Mouse (Mus musculus) kidney, postnatal 0 days (tissue): ENCODE data around the gene Tardbp. TPM values are rescaled to one million over a fixed set of nuclear protein-coding genes. Genes with fewer than 3 reads are reported as not detected.

Experiments
- ATAC-seq: fragments of 200-750 bp; cut with Nextera tagmentation; replicated peaks from 2 replicates; pipeline ENCODE4 v1.8.0; 2017; ENCODE audit warnings: low read depth, moderate number of reproducible peaks, moderate TSS enrichment, moderate library complexity; ENCODE audit not compliant: low FRiP score
- DNase-seq: peaks from one replicate; pipeline ENCODE4 v3.0.0-alpha.2; 2016; ENCODE audit warnings: low spot score
- H3K27ac ChIP-seq: fragments of 300-500 bp; sonication (generic); 2 replicates; pipeline ENCODE4 v1.5.1; 2014; ENCODE audit warnings: mild to moderate bottlenecking
- H3K27me3 ChIP-seq: fragments of 300-500 bp; sonication (generic); 2 replicates; pipeline ENCODE4 v1.6.1; 2014; ENCODE audit warnings: low read length, mixed read lengths; ENCODE audit not compliant: insufficient read depth
- H3K36me3 ChIP-seq: fragments of 300-500 bp; sonication (generic); 2 replicates; pipeline ENCODE4 v1.6.1; 2014; ENCODE audit warnings: low read length, mixed read lengths; ENCODE audit not compliant: insufficient read depth
- H3K4me1 ChIP-seq: fragments of 300-500 bp; sonication (generic); replicated peaks from 2 replicates; pipeline ENCODE4 v1.6.1; 2014; ENCODE audit warnings: antibody characterized with exemption, low read length, mixed read lengths; ENCODE audit not compliant: insufficient read depth
- H3K4me2 ChIP-seq: fragments of 300-500 bp; sonication (generic); 2 replicates; pipeline ENCODE4 v1.6.1; 2014; ENCODE audit warnings: mild to moderate bottlenecking, low read length, moderate library complexity, mixed read lengths
- H3K4me3 ChIP-seq: fragments of 300-500 bp; sonication (generic); replicated peaks from 2 replicates; pipeline ENCODE4 v1.5.1; 2014; ENCODE audit warnings: low read depth, low read length
- H3K9ac ChIP-seq: fragments of 300-500 bp; sonication (generic); 2 replicates; pipeline ENCODE4 v1.6.1; 2014; ENCODE audit warnings: low read depth, low read length
- H3K9me3 ChIP-seq: fragments of 300-500 bp; sonication (generic); replicated peaks from 2 replicates; pipeline ENCODE4 v1.6.1; 2016; ENCODE audit warnings: low read length, inconsistent platforms, mixed read lengths
- CTCF ChIP-seq: IDR thresholded peaks from 2 replicates; pipeline ENCODE4 v1.5.1; 2016; ENCODE audit warnings: antibody characterized with exemption, low read depth, mild to moderate bottlenecking, moderate library complexity
- WGBS: fragments of 180-500 bp; shearing (Covaris S2); extraction: QIAGEN DNeasy Blood & Tissue Kit; methylation state at CpG from one replicate; pipeline ENCODE4 v1.1.7; 2014; 5-methylcytosine and 5-hydroxymethylcytosine counted together
- polyA plus RNA-seq: library from polyadenylated mRNA; unstranded; fragments of >200 nt; fragmentation: Nextera tagmentation; extraction: Ambion mirVana; gene quantifications from 2 replicates; pipeline ENCODE4 v1.2.1, GENCODE M21; 2015

Tardbp gene
- polyA plus RNA-seq, 1 experiment from 2014 or later, result 241 TPM

DNA sequence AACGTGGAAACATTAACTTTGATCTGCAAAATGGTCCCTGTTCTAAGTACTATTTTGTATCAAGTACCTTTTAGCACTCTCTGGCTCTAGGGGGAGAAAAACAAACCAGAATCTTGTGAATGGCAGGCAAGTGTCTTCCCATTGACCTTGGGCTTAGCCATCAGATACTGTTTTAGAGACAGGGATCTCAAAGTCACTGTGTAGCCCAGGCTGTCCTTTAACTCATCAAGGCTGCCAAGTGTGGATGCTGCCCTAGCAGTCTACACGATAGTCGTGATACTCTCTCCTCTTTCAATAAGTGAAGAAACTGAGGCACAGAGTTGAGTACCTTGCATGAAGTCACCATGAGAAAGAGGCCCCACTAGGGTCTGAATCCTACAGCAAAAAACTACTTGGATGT is 427 bp upstream of the Tardbp start:
- H3K4me2 ChIP-seq, result peak overlapping the region; percentile 64; the same call in 1 of the 2 replicates
- peak overlapping the region; percentile 32; the same call in 1 of the 2 replicates for H3K27ac ChIP-seq
- H3K27me3 ChIP-seq, result no peaks in the 10 kb centered on the region
- WGBS, result 61% methylated on average over 3 of the region's 3 CpGs
- DNase-seq (no peak), ATAC-seq (peak; percentile 4)
- peaks cover 19% of the 10 kb centered on the region; the same call in 1 of the 2 replicates for H3K36me3 ChIP-seq
- no peaks in the 10 kb centered on the region for H3K9me3 ChIP-seq
- TF ChIP-seq CTCF, result no peak
- H3K4me3 ChIP-seq, result peak overlapping the region; percentile 92
- peak overlapping the region; percentile 99; the same call in 1 of the 2 replicates for H3K9ac ChIP-seq
- H3K4me1 ChIP-seq, result peaks cover 15% of the 10 kb centered on the region

DNA sequence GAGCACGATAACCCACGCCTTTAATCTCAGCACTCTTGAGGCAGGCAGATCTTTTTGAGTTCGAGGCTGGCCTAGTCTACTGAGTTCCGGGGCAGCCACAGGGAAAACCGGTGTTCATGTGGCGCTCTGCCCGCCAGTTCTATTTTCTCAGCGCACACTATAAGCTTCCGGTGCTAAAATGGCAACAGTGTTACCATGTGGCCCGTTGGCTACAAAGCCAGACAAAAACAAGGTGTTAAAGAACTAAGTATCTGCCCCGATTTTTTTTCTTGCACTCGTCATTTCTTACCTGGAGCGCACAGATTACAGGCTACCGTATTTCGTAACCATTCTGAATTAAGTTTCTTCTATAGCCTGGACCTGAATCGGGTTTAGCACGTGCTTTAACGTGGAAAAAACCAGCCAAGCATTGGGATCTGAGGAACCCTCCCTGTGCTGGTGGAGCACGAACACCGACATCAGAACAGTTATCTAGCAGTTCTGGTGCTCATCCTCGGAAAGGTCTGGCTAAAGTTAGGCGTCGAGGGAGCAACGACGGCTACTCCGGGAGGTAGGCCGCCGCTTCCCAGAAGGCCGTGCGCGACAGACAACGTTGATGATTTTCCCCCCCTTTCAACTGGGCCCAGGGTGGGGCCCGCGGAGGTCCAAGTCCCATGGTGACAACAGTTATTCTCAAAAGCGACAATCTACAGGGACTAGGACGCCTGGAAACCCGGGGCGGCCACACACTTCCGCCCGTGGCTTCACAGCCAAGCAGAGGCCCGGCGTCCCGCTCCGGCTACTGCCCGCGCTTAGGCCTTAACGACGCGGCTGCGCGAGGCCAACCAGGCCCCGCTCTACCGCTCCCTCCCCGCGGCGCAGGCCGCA is 830 bp downstream of the Tardbp start:
- under 1% methylated on average over 57 of the region's 57 CpGs for WGBS
- Histone ChIP-seq H3K4me3 (peak overlapping the region; percentile 92), H3K27ac (peak overlapping the region; percentile 97), H3K9ac (peak overlapping the region; percentile 99), H3K4me2 (peak overlapping the region; percentile 64), H3K36me3 (peaks cover 30% of the 10 kb centered on the region), H3K4me1 (peaks cover 15% of the 10 kb centered on the region), H3K9me3 (no peaks in the 10 kb centered on the region), H3K27me3 (no peaks in the 10 kb centered on the region)
- TF ChIP-seq CTCF, result no peak
- DNase-seq (peak; percentile 71), ATAC-seq (peak; percentile 49)

- Histone ChIP-seq H3K36me3 (peaks cover 36% of the 10 kb centered on the region), H3K4me2 (peak overlapping the region; percentile 64), H3K27me3 (no peaks in the 10 kb centered on the region), H3K9ac (no peak overlapping the region), H3K9me3 (no peaks in the 10 kb centered on the region), H3K27ac (no peak overlapping the region), H3K4me1 (peaks cover 15% of the 10 kb centered on the region), H3K4me3 (peak overlapping the region; percentile 92; the same call in 1 of the 2 replicates)
- DNase-seq (no peak), ATAC-seq (no peak)
- no peak for TF ChIP-seq CTCF
- whole genome bisulfite sequencing, result 80% methylated on average over 10 of the region's 10 CpGs
These were observed 1.8 kb downstream of the Tardbp start for GRCm38 (mm10) chr4:148625010-148625409.

- Histone ChIP-seq H3K9ac (no peak overlapping the region), H3K4me2 (peak overlapping the region; percentile 21; the same call in 1 of the 2 replicates), H3K4me3 (no peak overlapping the region), H3K36me3 (peaks cover 50% of the 10 kb centered on the region), H3K4me1 (peaks cover 15% of the 10 kb centered on the region), H3K9me3 (no peaks in the 10 kb centered on the region), H3K27ac (no peak overlapping the region), H3K27me3 (no peaks in the 10 kb centered on the region)
- WGBS, result 87% methylated on average over 4 of the region's 4 CpGs
- ATAC-seq (no peak), DNase-seq (no peak)
- TF ChIP-seq CTCF, result no peak
These were observed 3.2 kb downstream of the Tardbp start for GRCm38 (mm10) chr4:148623609-148624008.

DNA sequence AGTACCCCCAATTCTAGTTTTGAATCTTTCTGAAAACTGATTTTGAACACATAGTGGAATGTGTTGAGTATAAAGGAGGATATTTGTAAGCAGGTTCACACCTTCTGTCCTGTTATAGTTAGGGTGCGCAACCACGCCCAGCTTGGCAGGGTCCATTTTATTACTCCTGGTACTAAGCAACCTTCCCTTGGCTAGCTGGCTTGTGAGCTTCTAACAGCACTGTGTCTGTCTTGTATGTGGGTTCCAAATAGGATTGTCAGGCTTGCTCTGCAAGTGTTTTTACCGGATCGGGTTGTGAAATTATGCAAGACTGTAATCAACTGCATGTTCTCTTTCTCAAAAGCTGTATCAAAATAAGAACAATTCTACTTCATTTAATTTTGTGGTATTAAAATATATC is 4.3 kb downstream of the Tardbp start:
- no peak for DNase-seq
- H3K9me3 ChIP-seq, result no peaks in the 10 kb centered on the region
- peaks cover 56% of the 10 kb centered on the region for H3K36me3 ChIP-seq
- no peaks in the 10 kb centered on the region for H3K27me3 ChIP-seq
- no peak overlapping the region for H3K4me2 ChIP-seq
- 96% methylated on average over 4 of the region's 4 CpGs for WGBS
- peaks cover 15% of the 10 kb centered on the region for H3K4me1 ChIP-seq
- H3K4me3 ChIP-seq, result no peak overlapping the region
- H3K27ac ChIP-seq, result no peak overlapping the region
- TF ChIP-seq CTCF, result no peak
- no peak for ATAC-seq
- H3K9ac ChIP-seq, result no peak overlapping the region

DNA sequence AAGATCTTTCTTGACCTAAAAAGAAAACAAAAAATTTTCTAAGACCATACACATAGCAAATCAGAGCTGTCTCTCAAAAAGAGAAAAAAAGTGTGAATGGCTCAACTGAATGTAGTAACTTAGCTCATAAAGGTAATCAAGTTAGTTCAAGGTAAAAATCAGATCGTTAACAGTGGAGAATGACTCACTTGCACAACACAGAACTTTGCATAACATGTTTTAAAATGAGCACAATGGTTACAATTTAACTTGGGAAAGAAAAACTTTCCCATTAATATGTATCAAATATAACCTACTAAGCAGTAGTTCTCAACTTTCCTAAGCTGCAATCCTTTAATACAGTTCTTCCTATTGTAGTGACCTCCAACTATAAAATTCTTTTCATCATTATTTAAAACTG is 6.1 kb downstream of the Tardbp start:
- WGBS, result 82% methylated on average over 1 of the region's 1 CpGs
- ATAC-seq, result no peak
- H3K4me3 ChIP-seq, result no peak overlapping the region
- H3K27ac ChIP-seq, result no peak overlapping the region; the same call in 1 of the 2 replicates
- no peaks in the 10 kb centered on the region for H3K27me3 ChIP-seq
- no peak overlapping the region for H3K9ac ChIP-seq
- H3K4me2 ChIP-seq, result no peak overlapping the region
- peaks cover 12% of the 10 kb centered on the region for H3K4me1 ChIP-seq
- H3K9me3 ChIP-seq, result no peaks in the 10 kb centered on the region
- peaks cover 62% of the 10 kb centered on the region for H3K36me3 ChIP-seq
- no peak for TF ChIP-seq CTCF
- no peak for DNase-seq
